Mouse (Mus musculus) spleen, adult 2 months (tissue): ENCODE measurements around the gene Hist1h2bh. TPM values are rescaled to one million over a fixed set of nuclear protein-coding genes. Genes with fewer than 3 reads are reported as not detected.

Source experiments
- DNase-seq, 2 experiments: peaks; one replicate each; pipeline versions ENCODE4 v3.0.0 to v3.0.0-alpha.2; 2012 to 2021; ENCODE audit warnings: low spot score in 2 of 2, low read depth in 1 of 2
- H3K27ac ChIP-seq: fragments of 200-500 bp; 2 replicates; pipeline ENCODE4 v1.5.1; 2012; ENCODE audit warnings: low read length, inconsistent platforms; ENCODE audit not compliant: insufficient read depth
- H3K27me3 ChIP-seq: fragments of 200-500 bp; 2 replicates; pipeline ENCODE4 v1.6.1; 2012; ENCODE audit warnings: mild to moderate bottlenecking, moderate library complexity, low read length, inconsistent platforms; ENCODE audit not compliant: control insufficient read depth, insufficient read depth
- H3K36me3 ChIP-seq: fragments of 200-500 bp; 2 replicates; pipeline ENCODE4 v1.6.1; 2012; ENCODE audit warnings: mild to moderate bottlenecking, low read length, inconsistent platforms; ENCODE audit not compliant: control insufficient read depth, insufficient read depth
- H3K4me1 ChIP-seq: fragments of 200-500 bp; 2 replicates; pipeline ENCODE4 v1.6.1; 2011; ENCODE audit warnings: inconsistent platforms; ENCODE audit not compliant: control insufficient read depth, insufficient read depth, insufficient read length
- H3K4me3 ChIP-seq: fragments of 200-500 bp; 2 replicates; pipeline ENCODE4 v1.5.1; 2011; ENCODE audit warnings: mild to moderate bottlenecking, inconsistent platforms; ENCODE audit not compliant: insufficient read depth, insufficient read length; ENCODE audit errors: extremely low read depth
- CTCF ChIP-seq: fragments of 200-500 bp; IDR thresholded peaks from 2 replicates; pipeline ENCODE4 v1.5.1; 2011; ENCODE audit warnings: mild to moderate bottlenecking, inconsistent platforms; ENCODE audit not compliant: insufficient read depth, insufficient read length, insufficient replicate concordance; ENCODE audit errors: extremely low read depth
- POLR2A ChIP-seq: fragments of 200-500 bp; IDR thresholded peaks from 2 replicates; pipeline ENCODE4 v1.6.1; 2011; ENCODE audit warnings: low read depth, low read length, inconsistent platforms
- WGBS: fragments of 180-500 bp; shearing (Covaris S2); methylation state at CpG from one replicate; pipeline ENCODE4 v1.1.7; 2018; 5-methylcytosine and 5-hydroxymethylcytosine counted together
- polyA plus RNA-seq: library from polyadenylated mRNA; depleted of rRNA; stranded (reverse); fragments of >200 nt; gene quantifications from 2 replicates; pipeline ENCODE4 v1.2.3, GENCODE M21; 2012

Gene Hist1h2bh
- polyA plus RNA-seq, 1 experiment, result 4.9 TPM

DNA sequence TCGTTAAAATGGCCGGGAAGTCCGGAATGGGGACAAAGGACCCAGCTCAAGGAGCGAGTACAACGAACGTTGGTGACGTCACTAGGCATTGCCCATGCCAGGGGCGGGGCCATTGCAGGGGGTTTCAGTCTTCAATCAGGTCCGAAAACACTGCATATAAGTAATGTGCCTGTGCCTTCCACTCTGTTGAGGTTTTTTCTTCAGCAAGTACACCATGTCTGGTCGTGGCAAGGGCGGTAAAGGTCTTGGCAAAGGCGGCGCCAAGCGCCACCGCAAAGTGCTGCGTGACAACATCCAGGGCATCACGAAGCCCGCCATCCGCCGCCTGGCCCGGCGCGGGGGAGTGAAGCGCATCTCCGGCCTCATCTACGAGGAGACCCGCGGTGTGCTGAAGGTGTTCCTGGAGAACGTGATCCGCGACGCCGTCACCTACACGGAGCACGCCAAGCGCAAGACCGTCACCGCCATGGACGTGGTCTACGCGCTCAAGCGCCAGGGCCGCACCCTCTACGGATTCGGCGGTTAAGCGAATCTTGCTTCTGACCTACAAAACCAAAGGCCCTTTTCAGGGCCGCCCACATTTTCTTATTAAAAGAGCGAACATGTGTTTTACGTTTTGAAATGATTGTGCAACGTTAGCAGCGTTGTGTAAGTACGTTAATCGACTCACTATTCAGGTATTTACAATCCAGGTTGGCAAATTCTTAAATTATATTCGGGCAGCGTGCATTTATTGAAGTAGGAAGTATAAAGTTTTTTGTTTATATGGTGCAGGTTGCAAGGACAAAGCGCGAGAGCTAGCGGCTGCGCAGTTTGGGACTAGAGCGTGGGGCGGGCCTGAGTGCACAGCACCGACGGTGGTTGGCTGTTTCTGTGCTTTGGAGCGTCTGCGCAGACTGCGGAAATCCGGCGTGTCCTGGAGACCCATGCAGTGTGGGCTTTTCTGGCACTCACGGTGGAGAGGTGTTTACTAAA is 12.0 kb downstream of the Hist1h2bh start, which contains the start of gene Hist1h4h:
Hist1h4h (plus strand) TSS at position 150 of the 975 bp plus-strand sequence.
- peak; percentile 91 to 93 for DNase-seq
- under 1% methylated on average over 66 of the region's 70 CpGs for WGBS
- H3K27ac ChIP-seq, result peak within 1 kb of the TSS; percentile 86
- TF ChIP-seq CTCF (no peak), POLR2A (peak; percentile 99)
- H3K4me3 ChIP-seq, result peak within 1 kb of the TSS; percentile 59
- H3K36me3 ChIP-seq, result no peaks in the 10 kb centered on the region
- peaks cover 3% of the 10 kb centered on the region; the same call in 1 of the 2 replicates for H3K4me1 ChIP-seq
- H3K27me3 ChIP-seq, result no peaks in the 10 kb centered on the region

DNA sequence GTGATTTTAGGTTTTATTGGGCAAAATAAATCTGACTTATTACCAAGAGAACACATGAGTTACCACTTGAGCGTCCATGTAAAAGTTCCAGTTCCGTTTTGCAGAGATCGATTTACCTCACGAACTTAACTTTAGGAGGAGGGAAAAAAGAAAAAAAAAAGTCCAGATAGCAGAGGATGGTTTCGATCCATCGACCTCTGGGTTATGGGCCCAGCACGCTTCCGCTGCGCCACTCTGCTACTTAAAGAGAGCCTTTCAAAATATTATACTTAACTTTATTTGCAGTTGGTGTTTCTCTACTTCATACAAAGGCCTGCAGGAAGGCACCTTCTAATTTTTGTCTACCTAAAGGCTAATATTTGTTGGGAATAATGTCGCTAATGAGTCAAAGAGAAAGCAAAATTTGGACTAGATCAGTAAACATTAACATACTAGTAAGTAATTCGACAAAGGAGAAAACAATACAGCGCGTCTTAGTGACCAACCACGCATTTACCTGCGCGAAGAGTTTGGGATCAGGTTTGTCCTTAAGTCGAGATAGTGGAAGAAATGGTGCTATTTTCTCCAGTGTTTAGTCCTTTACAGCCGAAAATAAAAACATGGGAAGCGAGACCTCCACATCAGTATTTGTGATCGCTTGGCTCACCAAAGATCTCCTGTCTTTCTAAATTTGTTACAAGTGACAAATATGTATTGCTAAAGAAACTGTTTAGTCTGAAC is 12.9 kb downstream of the Hist1h2bh start:
- TF ChIP-seq POLR2A, result no peak
- TF ChIP-seq CTCF, result no peak
- H3K4me3 ChIP-seq, result peak overlapping the region; percentile 59
- no peaks in the 10 kb centered on the region for H3K36me3 ChIP-seq
- under 1% methylated on average over 20 of the region's 20 CpGs for WGBS
- H3K27ac ChIP-seq, result peak overlapping the region; percentile 86
- peak; percentile 50 to 69 for DNase-seq
- no peaks in the 10 kb centered on the region for H3K27me3 ChIP-seq
- H3K4me1 ChIP-seq, result peaks cover 3% of the 10 kb centered on the region; the same call in 1 of the 2 replicates

DNA sequence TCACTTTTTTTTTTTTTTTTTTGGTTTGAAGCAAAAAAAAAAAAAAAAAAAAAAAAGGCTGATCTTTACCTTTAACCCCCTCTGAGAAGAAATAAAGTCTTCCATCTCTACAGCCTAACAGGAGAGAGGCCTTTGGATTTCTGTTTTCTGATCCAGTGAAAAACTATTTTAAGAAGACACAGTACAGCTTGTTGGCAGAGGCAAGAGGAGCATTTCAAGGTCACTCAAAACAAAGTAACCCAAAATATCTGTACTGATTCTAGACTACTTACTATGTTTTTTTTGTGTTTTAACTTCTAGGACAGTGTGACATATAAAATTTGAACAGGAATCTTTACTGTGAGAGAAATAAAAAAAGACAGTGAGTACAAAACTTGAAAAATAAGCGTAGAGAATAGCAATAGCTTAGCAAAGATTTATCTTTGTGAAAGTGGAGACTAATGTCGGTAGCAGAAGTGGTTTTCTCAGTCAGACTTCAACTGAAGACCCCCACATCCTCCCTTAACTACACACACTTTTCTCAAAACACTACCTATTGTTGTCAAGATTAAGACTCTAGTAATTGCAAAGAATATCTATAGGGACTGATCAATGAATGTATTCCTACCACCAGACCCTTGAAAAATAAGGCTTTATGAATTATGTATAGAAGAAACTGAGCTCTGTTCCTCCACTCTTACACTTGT is 13.6 kb downstream of the Hist1h2bh start:
- Histone ChIP-seq H3K4me1 (peaks cover 3% of the 10 kb centered on the region; the same call in 1 of the 2 replicates), H3K27me3 (no peaks in the 10 kb centered on the region), H3K36me3 (no peaks in the 10 kb centered on the region), H3K27ac (no peak overlapping the region), H3K4me3 (no peak overlapping the region)
- no peak for TF ChIP-seq CTCF
- TF ChIP-seq POLR2A, result no peak
- 21% methylated on average over 2 of the region's 2 CpGs for WGBS
- no peak for DNase-seq

DNA sequence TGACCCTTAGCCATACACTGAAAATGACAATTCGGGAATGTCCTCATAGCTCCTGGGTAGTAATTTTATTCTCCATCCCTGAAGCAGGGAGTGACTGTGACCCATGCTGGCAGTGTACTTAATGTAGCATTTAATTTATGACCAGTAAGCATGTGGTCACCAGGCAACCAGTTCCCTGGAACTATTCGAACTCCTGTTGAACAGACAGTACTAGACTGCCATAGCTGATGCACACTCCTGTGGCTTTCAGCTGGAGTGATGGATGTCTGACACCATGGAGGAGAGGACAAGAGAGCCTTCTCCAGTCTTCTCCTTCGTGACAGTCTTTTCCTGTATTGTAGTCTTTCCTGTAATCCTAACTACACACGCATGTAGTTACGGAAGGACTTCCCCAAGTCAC is 14.2 kb downstream of the Hist1h2bh start:
- Histone ChIP-seq H3K4me3 (no peak overlapping the region), H3K27me3 (no peaks in the 10 kb centered on the region), H3K36me3 (no peaks in the 10 kb centered on the region), H3K4me1 (no peaks in the 10 kb centered on the region), H3K27ac (no peak overlapping the region)
- 92% methylated on average over 5 of the region's 5 CpGs for whole genome bisulfite sequencing
- TF ChIP-seq POLR2A (no peak), CTCF (no peak)
- DNase-seq, result no peak

DNA sequence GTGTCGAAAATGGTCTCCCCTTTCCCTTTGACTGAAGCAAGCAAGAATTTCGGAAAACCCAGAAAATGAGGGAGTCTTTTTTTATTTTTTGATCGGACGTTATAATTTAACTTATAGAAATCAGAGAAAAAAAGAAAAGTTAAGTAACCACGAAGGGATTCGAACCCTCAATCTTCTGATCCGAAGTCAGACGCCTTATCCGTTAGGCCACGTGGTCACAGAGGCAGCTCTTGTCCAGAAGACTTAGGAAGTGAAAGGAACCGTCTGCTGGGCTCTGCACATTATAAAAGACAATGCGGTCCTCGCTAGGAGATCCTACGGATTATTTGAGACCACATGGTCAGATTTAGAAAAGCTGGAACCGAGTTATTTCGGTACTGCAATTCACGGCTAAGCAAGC is 16.9 kb downstream of the Hist1h2bh start:
- no peak overlapping the region for H3K27ac ChIP-seq
- no peaks in the 10 kb centered on the region for H3K27me3 ChIP-seq
- under 1% methylated on average over 17 of the region's 17 CpGs for WGBS
- no peak for TF ChIP-seq POLR2A
- TF ChIP-seq CTCF, result no peak
- peak; percentile 80 to 81 for DNase-seq
- H3K4me1 ChIP-seq, result no peaks in the 10 kb centered on the region
- H3K36me3 ChIP-seq, result no peaks in the 10 kb centered on the region
- peak overlapping the region; percentile 43 for H3K4me3 ChIP-seq

DNA sequence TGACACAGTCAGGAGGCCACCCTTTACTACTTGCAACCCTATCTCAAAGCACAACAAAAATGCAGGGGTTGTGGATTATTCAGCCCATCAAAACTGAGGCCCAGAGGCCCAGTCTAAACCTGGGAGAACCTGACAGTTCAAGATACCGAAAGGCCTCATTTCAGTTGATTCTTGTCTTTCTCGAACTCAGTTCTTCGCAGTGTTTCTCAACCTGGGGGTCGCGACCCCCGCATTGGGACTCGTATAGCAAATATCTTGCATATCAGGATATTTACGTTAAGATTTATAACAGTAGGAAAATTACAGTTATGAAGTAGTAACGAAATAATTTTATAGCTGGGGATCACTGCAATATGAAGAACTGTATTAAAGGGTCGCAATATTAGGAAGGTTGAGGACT is 17.3 kb downstream of the Hist1h2bh start:
- Histone ChIP-seq H3K27ac (no peak overlapping the region), H3K4me1 (no peaks in the 10 kb centered on the region), H3K4me3 (peak overlapping the region; percentile 11; the same call in 1 of the 2 replicates), H3K36me3 (no peaks in the 10 kb centered on the region), H3K27me3 (no peaks in the 10 kb centered on the region)
- 6% methylated on average over 10 of the region's 10 CpGs for WGBS
- no peak for DNase-seq
- no peak for TF ChIP-seq CTCF
- TF ChIP-seq POLR2A, result no peak
